Mouse (Mus musculus) forebrain, embryonic 11.5 days (tissue): ENCODE data around the gene Tspan9. TPM values are rescaled to one million over a fixed set of nuclear protein-coding genes. Genes with fewer than 3 reads are reported as not detected.

Source experiments
- ATAC-seq: fragments of 200-750 bp; cut with Nextera tagmentation; replicated peaks from 2 replicates; pipeline ENCODE4 v1.8.0; 2017; ENCODE audit warnings: moderate TSS enrichment; ENCODE audit not compliant: low FRiP score
- DNase-seq: peaks from one replicate; pipeline ENCODE4 v3.0.0-alpha.2; 2017; ENCODE audit warnings: low spot score
- H3K27ac ChIP-seq: fragments of 300-500 bp; sonication (generic); 2 replicates; pipeline ENCODE4 v1.5.1; 2014; ENCODE audit warnings: low read depth, low read length
- H3K27me3 ChIP-seq: fragments of 300-500 bp; sonication (generic); 2 replicates; pipeline ENCODE4 v1.6.1; 2014; ENCODE audit warnings: mild to moderate bottlenecking, low read length, mixed read lengths; ENCODE audit not compliant: control insufficient read depth, insufficient read depth
- H3K36me3 ChIP-seq: fragments of 300-500 bp; sonication (generic); 2 replicates; pipeline ENCODE4 v1.6.1; 2014; ENCODE audit warnings: mild to moderate bottlenecking, low read length, moderate library complexity, mixed read lengths; ENCODE audit not compliant: control insufficient read depth, insufficient read depth
- H3K4me1 ChIP-seq: fragments of 300-500 bp; sonication (generic); replicated peaks from 2 replicates; pipeline ENCODE4 v1.6.1; 2014; ENCODE audit warnings: low read length, mixed read lengths; ENCODE audit not compliant: control insufficient read depth, insufficient read depth
- H3K4me2 ChIP-seq: fragments of 300-500 bp; sonication (generic); 2 replicates; pipeline ENCODE4 v1.6.1; 2014; ENCODE audit warnings: low read depth, mild to moderate bottlenecking, low read length, moderate library complexity, mixed read lengths; ENCODE audit not compliant: severe bottlenecking
- H3K4me3 ChIP-seq: fragments of 300-500 bp; sonication (generic); 2 replicates; pipeline ENCODE4 v1.5.1; 2014; ENCODE audit warnings: low read depth, low read length
- H3K9ac ChIP-seq: fragments of 300-500 bp; sonication (generic); 2 replicates; pipeline ENCODE4 v1.6.1; 2014; ENCODE audit warnings: low read length
- H3K9me3 ChIP-seq: fragments of 300-500 bp; sonication (generic); 2 replicates; pipeline ENCODE4 v1.6.1; 2016; ENCODE audit warnings: low read length, mixed read lengths; ENCODE audit not compliant: control insufficient read depth
- WGBS: fragments of 180-500 bp; shearing (Covaris S2); extraction: QIAGEN DNeasy Blood & Tissue Kit; methylation state at CpG from one replicate; pipeline ENCODE4 v1.1.7; 2014; 5-methylcytosine and 5-hydroxymethylcytosine counted together
- polyA plus RNA-seq: library from polyadenylated mRNA; unstranded; fragments of >200 nt; fragmentation: Nextera tagmentation; extraction: Ambion mirVana; gene quantifications from 2 replicates; pipeline ENCODE4 v1.2.1, GENCODE M21; 2014

The Tspan9 gene
- polyA plus RNA-seq, 1 experiment from 2014 or later = 39.6 TPM

GRCm38 (mm10) chr6:128053000-128053732 lies 90.2 kb downstream of the Tspan9 start:
- H3K36me3 ChIP-seq = no peaks in the 10 kb centered on the region
- no peak for ATAC-seq
- WGBS = 72% methylated on average over 10 of the region's 10 CpGs
- no peak for DNase-seq
- no peak overlapping the region for H3K9ac ChIP-seq
- H3K27me3 ChIP-seq = no peaks in the 10 kb centered on the region
- H3K4me1 ChIP-seq = no peaks in the 10 kb centered on the region; the same call in 1 of the 2 replicates
- no peak overlapping the region for H3K4me3 ChIP-seq
- H3K4me2 ChIP-seq = no peak overlapping the region
- no peak overlapping the region for H3K27ac ChIP-seq
- H3K9me3 ChIP-seq = no peaks in the 10 kb centered on the region

GRCm38 (mm10) chr6:128047671-128048070 lies 95.7 kb downstream of the Tspan9 start:
- no peaks in the 10 kb centered on the region for H3K27me3 ChIP-seq
- no peak overlapping the region for H3K9ac ChIP-seq
- no peaks in the 10 kb centered on the region for H3K9me3 ChIP-seq
- no peaks in the 10 kb centered on the region for H3K36me3 ChIP-seq
- no peak for ATAC-seq
- H3K27ac ChIP-seq = no peak overlapping the region
- no peaks in the 10 kb centered on the region for H3K4me1 ChIP-seq
- H3K4me2 ChIP-seq = no peak overlapping the region
- 66% methylated on average over 7 of the region's 7 CpGs for WGBS
- no peak overlapping the region for H3K4me3 ChIP-seq
- no peak for DNase-seq

- Histone ChIP-seq H3K27ac (no peak overlapping the region), H3K4me3 (no peak overlapping the region), H3K9me3 (no peaks in the 10 kb centered on the region), H3K27me3 (no peaks in the 10 kb centered on the region), H3K9ac (no peak overlapping the region), H3K4me1 (no peaks in the 10 kb centered on the region), H3K36me3 (no peaks in the 10 kb centered on the region), H3K4me2 (no peak overlapping the region)
- 87% methylated on average over 8 of the region's 8 CpGs for WGBS
- no peak for DNase-seq
- no peak for ATAC-seq
These were observed 96.2 kb downstream of the Tspan9 start for GRCm38 (mm10) chr6:128047239-128047638.

DNA sequence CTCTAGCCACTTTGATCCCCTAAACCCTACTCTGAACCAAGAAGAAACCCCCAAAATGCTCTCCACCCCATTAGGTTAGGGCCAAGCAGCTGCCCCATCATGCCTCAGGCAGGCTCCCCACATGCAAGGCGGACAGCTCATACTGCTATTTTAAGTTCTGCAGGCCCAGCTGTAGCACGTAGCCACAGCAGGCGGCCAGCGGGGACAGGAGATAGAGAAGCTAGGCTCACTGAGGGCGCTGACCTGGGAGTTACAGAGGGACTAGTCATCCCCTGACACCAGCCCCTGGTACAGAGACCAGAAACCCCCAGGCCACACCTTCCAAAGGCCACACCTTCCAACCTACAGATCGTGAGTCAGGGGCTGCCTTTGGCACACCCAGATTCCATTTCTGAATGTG lies 96.6 kb downstream of the Tspan9 start:
- Histone ChIP-seq H3K9me3 (no peaks in the 10 kb centered on the region), H3K36me3 (no peaks in the 10 kb centered on the region), H3K4me2 (no peak overlapping the region), H3K27ac (no peak overlapping the region), H3K4me1 (no peaks in the 10 kb centered on the region), H3K27me3 (no peaks in the 10 kb centered on the region), H3K9ac (no peak overlapping the region), H3K4me3 (no peak overlapping the region)
- 71% methylated on average over 6 of the region's 6 CpGs for WGBS
- no peak for DNase-seq
- no peak for ATAC-seq

DNA sequence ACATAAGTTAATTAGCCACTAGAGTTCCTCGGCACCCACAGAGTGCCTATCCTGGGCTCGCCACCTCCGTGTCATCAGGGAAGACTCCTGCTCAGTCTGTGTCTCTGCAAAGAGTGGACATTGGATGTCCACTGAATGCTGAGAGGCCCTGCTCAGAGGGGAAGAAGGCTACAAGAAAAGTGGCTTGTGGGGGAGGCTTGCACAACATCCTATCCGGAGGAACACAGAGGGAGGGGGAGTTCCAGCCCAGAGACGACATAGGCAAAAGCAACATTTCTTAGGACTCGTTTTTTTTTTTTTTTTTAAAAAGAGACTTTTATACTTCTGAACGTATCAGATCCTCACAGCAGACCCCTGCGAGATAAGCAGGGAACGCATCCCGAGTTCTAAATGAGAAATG lies 98.7 kb downstream of the Tspan9 start:
- ATAC-seq = no peak
- H3K4me1 ChIP-seq = no peaks in the 10 kb centered on the region
- 79% methylated on average over 10 of the region's 10 CpGs for WGBS
- H3K9ac ChIP-seq = no peak overlapping the region
- no peaks in the 10 kb centered on the region for H3K27me3 ChIP-seq
- DNase-seq = no peak
- H3K36me3 ChIP-seq = no peaks in the 10 kb centered on the region
- no peak overlapping the region for H3K27ac ChIP-seq
- no peaks in the 10 kb centered on the region for H3K9me3 ChIP-seq
- no peak overlapping the region for H3K4me3 ChIP-seq
- H3K4me2 ChIP-seq = no peak overlapping the region

DNA sequence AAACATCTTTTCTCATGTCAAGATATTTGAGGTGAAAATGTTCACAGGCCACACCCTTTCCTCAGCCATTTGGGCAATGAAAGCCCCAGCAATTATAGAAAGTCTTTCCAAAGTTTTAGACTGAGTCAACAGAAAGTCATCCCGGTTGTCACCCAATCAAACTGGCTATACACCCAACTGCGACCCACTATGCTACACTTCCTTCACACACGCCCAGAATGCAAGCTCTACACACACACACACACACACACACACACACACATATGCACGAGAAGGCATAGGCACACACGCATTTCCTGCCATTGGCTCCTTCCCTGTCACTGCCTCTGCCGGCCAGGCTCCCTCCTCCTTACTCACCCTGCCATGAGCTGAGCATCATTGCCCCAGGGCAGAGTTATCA lies 99.9 kb downstream of the Tspan9 start:
- Histone ChIP-seq H3K36me3 (no peaks in the 10 kb centered on the region), H3K4me3 (no peak overlapping the region), H3K9me3 (no peaks in the 10 kb centered on the region), H3K4me2 (no peak overlapping the region), H3K27ac (no peak overlapping the region), H3K27me3 (no peaks in the 10 kb centered on the region), H3K9ac (no peak overlapping the region), H3K4me1 (peaks cover 1% of the 10 kb centered on the region; the same call in 1 of the 2 replicates)
- ATAC-seq (no peak), DNase-seq (no peak)
- 83% methylated on average over 6 of the region's 6 CpGs for WGBS

GRCm38 (mm10) chr6:128041836-128042235 lies 101.6 kb downstream of the Tspan9 start:
- Histone ChIP-seq H3K36me3 (no peaks in the 10 kb centered on the region), H3K4me1 (peaks cover 5% of the 10 kb centered on the region; the same call in 1 of the 2 replicates), H3K4me2 (no peak overlapping the region), H3K9ac (no peak overlapping the region), H3K9me3 (no peaks in the 10 kb centered on the region), H3K27ac (no peak overlapping the region), H3K4me3 (no peak overlapping the region), H3K27me3 (peaks cover 3% of the 10 kb centered on the region; the same call in 1 of the 2 replicates)
- 67% methylated on average over 6 of the region's 6 CpGs for WGBS
- DNase-seq = no peak
- no peak for ATAC-seq

GRCm38 (mm10) chr6:128039077-128039766 lies 104.2 kb downstream of the Tspan9 start:
- H3K36me3 ChIP-seq = no peaks in the 10 kb centered on the region
- ATAC-seq (no peak), DNase-seq (no peak)
- no peak overlapping the region for H3K4me3 ChIP-seq
- WGBS = 79% methylated on average over 9 of the region's 9 CpGs
- no peaks in the 10 kb centered on the region for H3K9me3 ChIP-seq
- peaks cover 12% of the 10 kb centered on the region; the same call in 1 of the 2 replicates for H3K4me1 ChIP-seq
- no peak overlapping the region for H3K9ac ChIP-seq
- H3K27ac ChIP-seq = no peak overlapping the region
- H3K4me2 ChIP-seq = no peak overlapping the region
- peaks cover 5% of the 10 kb centered on the region; the same call in 1 of the 2 replicates for H3K27me3 ChIP-seq
